ENCODE assay signal across 8 mouse cellular contexts in the genomic region with DNA sequence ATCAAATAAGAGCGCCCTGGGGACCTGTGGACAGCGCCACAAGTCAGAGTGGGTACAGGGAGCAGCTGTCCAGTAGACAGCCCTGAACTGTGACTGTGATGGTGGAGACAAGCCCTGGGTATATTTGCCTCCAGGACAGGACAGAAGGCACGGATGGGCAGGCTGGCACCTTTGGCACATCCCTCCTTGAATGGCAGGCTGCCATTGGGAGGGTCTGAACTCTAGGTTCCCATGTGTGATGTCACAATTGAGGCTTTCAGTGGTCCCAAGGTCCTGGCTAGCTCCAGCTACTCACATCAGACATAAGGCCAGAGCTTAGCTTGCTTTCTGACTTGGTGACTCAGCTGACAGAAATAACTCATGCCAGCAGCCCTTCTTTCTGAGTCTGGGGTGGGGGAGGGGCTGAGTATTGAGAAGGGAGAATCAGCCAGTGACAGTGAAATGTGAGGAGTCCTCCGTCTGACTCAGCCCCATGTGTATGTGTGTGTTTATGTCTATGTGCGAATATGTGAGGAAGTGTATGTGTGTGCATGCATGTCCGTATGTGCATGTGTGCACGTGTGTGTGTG.
DNase-seq lines count a peak whose midpoint lies in the region; ATAC-seq and TF ChIP-seq lines count a peak whose summit lies in the region.
"Had no signal": no experiment of that assay in that cellular context is flagged by ENCODE, and none has a peak within 500 bp of the region (broad histone marks: within the 10 kb centered on the region; RNA-seq: fewer than 3 reads in every experiment).

No protein-coding gene starts in this region.

- DNase-seq in lung, postnatal 0 days (ENCODE audit: low spot score) = peak; percentile 67
- no peak for DNase-seq in lung, postnatal 36 days
- peak; percentile 72 for DNase-seq in adrenal gland, postnatal 25 days
- peak; percentile 71 for DNase-seq in gastrocnemius, adult 18-20 months (ENCODE audit: low spot score)
- DNase-seq in mesoderm, embryonic 11.5 days (ENCODE audit: low read depth, low spot score) = peak; percentile 49
- no peak for DNase-seq in thymus, postnatal 25 days

- 64% methylated on average over 7 of the region's 7 CpGs for WGBS in lung, postnatal 0 days
- 65% methylated on average over 7 of the region's 7 CpGs for WGBS in liver, embryonic 12.5 days (ENCODE audit: insufficient replicate concordance)

- TF ChIP-seq EP300 in lung, postnatal 0 days (IDR thresholded peaks at IDR 0.05) = no peak

- no peaks in the 10 kb centered on the region for H3K36me3 ChIP-seq in lung, postnatal 0 days (ENCODE audit: insufficient read depth, low read length)
- H3K36me3 ChIP-seq in liver, embryonic 12.5 days = no peaks in the 10 kb centered on the region
- H3K36me3 ChIP-seq: neural tube, embryonic 12.5 days had no signal

- no peak overlapping the region for H3K27ac ChIP-seq in lung, postnatal 0 days (ENCODE audit: low read length)
- no peak overlapping the region for H3K27ac ChIP-seq in liver, embryonic 12.5 days
- H3K27ac ChIP-seq: neural tube, embryonic 12.5 days had no signal

- TF ChIP-seq CTCF in lung, postnatal 0 days (IDR thresholded peaks at IDR 0.05) = no peak

- ATAC-seq in lung, postnatal 0 days = peak; percentile 76
- ATAC-seq in liver, embryonic 12.5 days = no peak

- no peaks in the 10 kb centered on the region for H3K9me3 ChIP-seq in lung, postnatal 0 days (ENCODE audit: low read length)
- H3K9me3 ChIP-seq in liver, embryonic 12.5 days (replicated peaks) = no peaks in the 10 kb centered on the region
- H3K9me3 ChIP-seq: neural tube, embryonic 12.5 days had no signal

- H3K27me3 ChIP-seq in lung, postnatal 0 days (replicated peaks; ENCODE audit: insufficient read depth, low read length) = no peaks in the 10 kb centered on the region
- 0 out of 2 replicates have a peak, but pooled peaks cover 2% of the 10 kb centered on the region for H3K27me3 ChIP-seq in liver, embryonic 12.5 days (replicated peaks)
- H3K27me3 ChIP-seq: neural tube, embryonic 12.5 days had no signal

- no peak overlapping the region for H3K4me3 ChIP-seq in lung, postnatal 0 days (ENCODE audit: low read depth, low read length)
- H3K4me3 ChIP-seq in liver, embryonic 12.5 days = no peak overlapping the region
- H3K4me3 ChIP-seq: neural tube, embryonic 12.5 days had no signal

- no peak overlapping the region for H3K4me2 ChIP-seq in lung, postnatal 0 days (replicated peaks; ENCODE audit: low read depth, low read length)
- H3K4me2 ChIP-seq in liver, embryonic 12.5 days = no peak overlapping the region
- H3K4me2 ChIP-seq: neural tube, embryonic 12.5 days had no signal

- no peak overlapping the region for H3K9ac ChIP-seq in lung, postnatal 0 days (replicated peaks; ENCODE audit: low read depth)
- no peak overlapping the region for H3K9ac ChIP-seq in liver, embryonic 12.5 days
- H3K9ac ChIP-seq: neural tube, embryonic 12.5 days had no signal

- no peaks in the 10 kb centered on the region for H3K4me1 ChIP-seq in lung, postnatal 0 days (ENCODE audit: insufficient read depth, low read depth, low read length)
- H3K4me1 ChIP-seq in liver, embryonic 12.5 days = peaks cover 8% of the 10 kb centered on the region; the same call in 1 of the 2 replicates

Comparison
In these comparisons a context has a peak if more than half of its experiments do, and no peak if none do; other contexts are left out.
1. DNase-seq: peak in lung, postnatal 0 days (single experiment), adrenal gland, postnatal 25 days (single experiment), gastrocnemius, adult 18-20 months (single experiment) and mesoderm, embryonic 11.5 days (single experiment); none in lung, postnatal 36 days (single experiment) and thymus, postnatal 25 days (single experiment).